Mouse (Mus musculus) midbrain, postnatal 0 days (tissue): ENCODE measurements at regions not wholly inside any gene's neighbourhood (a gene's known extent, or its start where the extent isn't known, plus 50 kb on each side); places are given as distances from the start of the nearest gene placed in this dataset.
A peak's percentile ranks its signal among the peaks of the same experiment; 100 is the strongest.

Experiments used
- ATAC-seq: fragments of 200-750 bp; cut with Nextera tagmentation; 2 replicates; pipeline ENCODE4 v1.8.0; 2017; ENCODE audit warnings: moderate number of reproducible peaks, mild to moderate bottlenecking, moderate TSS enrichment, moderate library complexity; ENCODE audit not compliant: low FRiP score
- DNase-seq: peaks from one replicate; pipeline ENCODE4 v3.0.0-alpha.2; 2015; ENCODE audit warnings: low spot score
- H3K27ac ChIP-seq: fragments of 300-500 bp; sonication (generic); 2 replicates; pipeline ENCODE4 v1.5.1; 2014; ENCODE audit warnings: low read depth, mild to moderate bottlenecking, low read length, mixed read lengths
- H3K27me3 ChIP-seq: fragments of 300-500 bp; sonication (generic); 2 replicates; pipeline ENCODE4 v1.6.1; 2014; ENCODE audit warnings: low read length, control low read depth, mixed read lengths; ENCODE audit not compliant: insufficient read depth
- H3K36me3 ChIP-seq: fragments of 300-500 bp; sonication (generic); 2 replicates; pipeline ENCODE4 v1.6.1; 2014; ENCODE audit warnings: low read length, control low read depth, mixed read lengths; ENCODE audit not compliant: insufficient read depth
- H3K4me1 ChIP-seq: fragments of 300-500 bp; sonication (generic); 2 replicates; pipeline ENCODE4 v1.6.1; 2014; ENCODE audit warnings: mild to moderate bottlenecking, control low read depth, antibody characterized with exemption, low read length, mixed read lengths; ENCODE audit not compliant: insufficient read depth
- H3K4me2 ChIP-seq: fragments of 300-500 bp; sonication (generic); 2 replicates; pipeline ENCODE4 v1.6.1; 2014; ENCODE audit warnings: low read depth, mild to moderate bottlenecking, low read length, mixed read lengths; ENCODE audit not compliant: poor library complexity, severe bottlenecking
- H3K4me3 ChIP-seq: fragments of 300-500 bp; sonication (generic); 2 replicates; pipeline ENCODE4 v1.5.1; 2014; ENCODE audit warnings: low read depth, mild to moderate bottlenecking, low read length, moderate library complexity
- H3K9ac ChIP-seq: fragments of 300-500 bp; sonication (generic); replicated peaks from 2 replicates; pipeline ENCODE4 v1.6.1; 2014; ENCODE audit warnings: mild to moderate bottlenecking, low read length, moderate library complexity, mixed read lengths; ENCODE audit not compliant: poor library complexity, severe bottlenecking
- H3K9me3 ChIP-seq: fragments of 300-500 bp; sonication (generic); 2 replicates; pipeline ENCODE4 v1.6.1; 2016; ENCODE audit warnings: low read length, control low read depth
- CTCF ChIP-seq: IDR thresholded peaks from 2 replicates; pipeline ENCODE4 v1.5.1; 2016; ENCODE audit warnings: antibody characterized with exemption, mild to moderate bottlenecking
- WGBS: fragments of 180-500 bp; shearing (Covaris S2); extraction: QIAGEN DNeasy Blood & Tissue Kit; methylation state at CpG from one replicate; pipeline ENCODE4 v1.1.7; 2014; 5-methylcytosine and 5-hydroxymethylcytosine counted together

GRCm38 (mm10) chr8:103235614-103236013 lies 450.2 kb upstream of the Cdh11 start:
- ATAC-seq, result no peak
- Histone ChIP-seq H3K4me1 (no peaks in the 10 kb centered on the region), H3K27me3 (no peaks in the 10 kb centered on the region), H3K27ac (no peak overlapping the region), H3K9ac (no peak overlapping the region), H3K9me3 (no peaks in the 10 kb centered on the region), H3K4me3 (no peak overlapping the region), H3K4me2 (no peak overlapping the region), H3K36me3 (no peaks in the 10 kb centered on the region)
- DNase-seq, result no peak
- TF ChIP-seq CTCF, result no peak
- 41% methylated on average over 1 of the region's 1 CpGs for WGBS

- ATAC-seq, result no peak
- Histone ChIP-seq H3K4me2 (no peak overlapping the region), H3K4me1 (no peaks in the 10 kb centered on the region), H3K9ac (no peak overlapping the region), H3K4me3 (no peak overlapping the region), H3K27me3 (no peaks in the 10 kb centered on the region), H3K9me3 (no peaks in the 10 kb centered on the region), H3K27ac (no peak overlapping the region), H3K36me3 (no peaks in the 10 kb centered on the region)
- TF ChIP-seq CTCF, result no peak
- no peak for DNase-seq
Observed at GRCm38 (mm10) chr8:103238456-103238970, 453.1 kb upstream of the Cdh11 start.

GRCm38 (mm10) chr8:103244169-103244568 lies 458.7 kb upstream of the Cdh11 start:
- no peak for ATAC-seq
- Histone ChIP-seq H3K4me2 (no peak overlapping the region), H3K4me1 (no peaks in the 10 kb centered on the region), H3K27me3 (no peaks in the 10 kb centered on the region), H3K9me3 (no peaks in the 10 kb centered on the region), H3K4me3 (no peak overlapping the region), H3K9ac (no peak overlapping the region), H3K36me3 (no peaks in the 10 kb centered on the region), H3K27ac (no peak overlapping the region)
- 91% methylated on average over 2 of the region's 2 CpGs for WGBS
- peak; percentile 24 for DNase-seq
- no peak for TF ChIP-seq CTCF

DNA sequence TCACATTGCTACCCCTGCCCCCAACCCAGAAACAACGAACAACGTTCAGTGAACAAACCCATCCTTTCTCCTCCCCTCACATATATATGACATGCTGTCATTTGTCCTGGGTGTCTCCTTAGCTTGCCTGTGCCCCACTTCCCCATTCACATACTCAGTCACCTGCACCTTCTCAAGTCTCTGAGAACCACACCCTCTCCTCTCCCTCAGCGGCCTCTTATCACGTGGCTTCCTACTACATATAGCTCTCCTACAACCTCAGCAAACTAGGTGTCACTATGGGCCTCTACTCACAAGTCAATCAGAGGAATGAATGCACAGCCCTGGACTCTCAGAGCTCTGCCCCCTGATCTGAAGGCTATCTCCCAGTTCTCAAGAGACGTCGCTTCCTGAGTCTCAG lies 459.2 kb upstream of the Cdh11 start:
- Histone ChIP-seq H3K4me1 (no peaks in the 10 kb centered on the region), H3K4me2 (no peak overlapping the region), H3K27me3 (no peaks in the 10 kb centered on the region), H3K4me3 (no peak overlapping the region), H3K36me3 (no peaks in the 10 kb centered on the region), H3K9me3 (no peaks in the 10 kb centered on the region), H3K9ac (no peak overlapping the region), H3K27ac (no peak overlapping the region)
- WGBS, result 89% methylated on average over 6 of the region's 6 CpGs
- no peak for TF ChIP-seq CTCF
- DNase-seq (no peak), ATAC-seq (no peak)

DNA sequence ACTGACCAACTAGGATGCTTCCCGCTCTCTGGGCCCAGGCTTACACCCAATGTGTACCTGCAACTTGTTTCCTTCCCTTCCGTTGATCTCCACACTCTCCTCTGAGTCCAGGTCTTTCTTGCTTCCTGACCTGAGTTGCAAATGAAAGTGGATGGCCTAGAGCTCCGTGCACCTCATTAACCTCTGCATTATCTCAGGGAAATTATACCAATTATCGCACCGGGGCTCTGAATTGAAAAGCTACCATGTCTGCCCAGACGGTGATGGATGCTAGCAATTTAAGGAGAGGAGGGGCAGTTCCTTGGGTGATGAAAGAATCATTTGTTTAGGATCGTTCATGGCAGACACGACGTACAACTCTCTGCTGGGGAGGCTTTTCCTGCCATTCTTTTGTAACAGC lies 460.4 kb upstream of the Cdh11 start:
- WGBS, result 42% methylated on average over 9 of the region's 9 CpGs
- ATAC-seq (no peak), DNase-seq (no peak)
- TF ChIP-seq CTCF, result no peak
- no peaks in the 10 kb centered on the region for H3K9me3 ChIP-seq
- no peak overlapping the region for H3K4me3 ChIP-seq
- no peaks in the 10 kb centered on the region for H3K36me3 ChIP-seq
- no peaks in the 10 kb centered on the region for H3K4me1 ChIP-seq
- H3K9ac ChIP-seq, result no peak overlapping the region
- no peaks in the 10 kb centered on the region for H3K27me3 ChIP-seq
- H3K4me2 ChIP-seq, result no peak overlapping the region
- H3K27ac ChIP-seq, result no peak overlapping the region

DNA sequence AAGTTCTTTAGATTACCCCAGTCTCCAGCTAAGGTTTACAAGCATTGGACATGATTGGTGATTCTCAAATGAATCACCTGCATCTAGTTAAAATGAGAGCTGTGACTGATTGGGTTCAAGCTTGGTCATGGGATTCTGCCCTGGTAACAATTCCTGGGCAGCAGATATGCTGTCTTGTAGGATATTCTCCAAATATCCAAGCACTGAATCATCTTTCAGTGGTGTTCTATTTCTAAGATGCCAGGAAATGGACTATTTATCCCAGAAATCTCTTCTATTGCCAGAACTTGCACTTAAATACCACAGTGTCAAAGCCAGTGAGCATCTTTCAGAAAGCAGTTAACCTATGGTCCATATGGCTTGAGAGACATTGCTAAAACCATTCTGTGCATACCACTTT lies 475.8 kb upstream of the Cdh11 start:
- Histone ChIP-seq H3K9ac (no peak overlapping the region), H3K27ac (no peak overlapping the region), H3K27me3 (no peaks in the 10 kb centered on the region), H3K4me3 (no peak overlapping the region), H3K36me3 (no peaks in the 10 kb centered on the region), H3K9me3 (no peaks in the 10 kb centered on the region), H3K4me1 (no peaks in the 10 kb centered on the region), H3K4me2 (no peak overlapping the region)
- ATAC-seq (no peak), DNase-seq (no peak)
- no peak for TF ChIP-seq CTCF

- H3K9ac ChIP-seq, result no peak overlapping the region
- no peak for DNase-seq
- no peaks in the 10 kb centered on the region for H3K4me1 ChIP-seq
- H3K4me2 ChIP-seq, result no peak overlapping the region
- H3K27ac ChIP-seq, result no peak overlapping the region
- H3K27me3 ChIP-seq, result no peaks in the 10 kb centered on the region
- TF ChIP-seq CTCF, result no peak
- H3K36me3 ChIP-seq, result no peaks in the 10 kb centered on the region
- H3K4me3 ChIP-seq, result no peak overlapping the region
- no peaks in the 10 kb centered on the region for H3K9me3 ChIP-seq
- WGBS, result 91% methylated on average over 3 of the region's 3 CpGs
- no peak for ATAC-seq
Observed at GRCm38 (mm10) chr8:103270035-103270434, 484.6 kb upstream of the Cdh11 start.
